Mouse (Mus musculus): ENCODE data around the gene Hbq1b. TPM values are rescaled to one million over a fixed set of nuclear protein-coding genes. Genes with fewer than 3 reads are reported as not detected.
"Not testable (repeated sequence)": the region's sequence is repeated elsewhere in the genome, so short reads cannot be mapped to it uniquely, and the experiment has no call there.

Hbq1b gene
- 1.2 and 1.4 TPM in 2 replicates for polyA plus RNA-seq (2015; fragmentation: Nextera tagmentation; extraction: Ambion mirVana)

- H3K9me3 ChIP-seq; H3K27me3 ChIP-seq; H3K4me1 ChIP-seq (replicated peaks); H3K27ac ChIP-seq; H3K36me3 ChIP-seq: not testable (repeated sequence)
- 0 out of 2 replicates have a peak within 1 kb of the TSS, but pooled peaks have one; percentile 52 for H3K9ac ChIP-seq (replicated peaks)
- peak within 1 kb of the TSS; percentile 52 for H3K4me2 ChIP-seq (replicated peaks)
- H3K4me3 ChIP-seq (replicated peaks): peak within 1 kb of the TSS; percentile 31; the same call in 1 of the 2 replicates
- peak; percentile 80 for ATAC-seq
- 22% methylated on average over 30 of the region's 33 CpGs for WGBS
Measured at GRCm38 (mm10) chr11:32286695-32287492, at the start of gene Hbq1b. Hbq1b (plus strand) TSS chr11:32286965.

- Histone ChIP-seq H3K27me3 (no peaks in the 10 kb centered on the region), H3K4me2 (replicated peaks) (no peak overlapping the region), H3K4me3 (replicated peaks) (no peak overlapping the region), H3K4me1 (replicated peaks) (peaks cover 23% of the 10 kb centered on the region), H3K9ac (replicated peaks) (no peak overlapping the region), H3K36me3 (peaks cover 54% of the 10 kb centered on the region), H3K27ac (no peak overlapping the region), H3K9me3 (no peaks in the 10 kb centered on the region)
- ATAC-seq: no peak
- WGBS: 96% methylated on average over 3 of the region's 3 CpGs
Measured at GRCm38 (mm10) chr11:32237411-32237795, 49.4 kb upstream of the Hbq1b start.

- Histone ChIP-seq H3K36me3 (peaks cover 45% of the 10 kb centered on the region), H3K27ac (no peak overlapping the region), H3K9ac (replicated peaks) (no peak overlapping the region; the same call in 1 of the 2 replicates), H3K4me3 (replicated peaks) (no peak overlapping the region), H3K27me3 (no peaks in the 10 kb centered on the region), H3K4me1 (replicated peaks) (peaks cover 23% of the 10 kb centered on the region), H3K9me3 (no peaks in the 10 kb centered on the region), H3K4me2 (replicated peaks) (no peak overlapping the region)
- peak; percentile 72 for ATAC-seq
- 73% methylated on average over 5 of the region's 5 CpGs for WGBS
Measured at GRCm38 (mm10) chr11:32238093-32238860, 48.5 kb upstream of the Hbq1b start.

GRCm38 (mm10) chr11:32241391-32241790 lies 45.4 kb upstream of the Hbq1b start:
- H3K9me3 ChIP-seq: no peaks in the 10 kb centered on the region
- H3K4me2 ChIP-seq (replicated peaks): no peak overlapping the region
- peaks cover 6% of the 10 kb centered on the region for H3K4me1 ChIP-seq (replicated peaks)
- H3K36me3 ChIP-seq: peaks cover 49% of the 10 kb centered on the region
- H3K4me3 ChIP-seq (replicated peaks): no peak overlapping the region
- H3K27me3 ChIP-seq: no peaks in the 10 kb centered on the region
- ATAC-seq: no peak
- H3K27ac ChIP-seq: no peak overlapping the region
- H3K9ac ChIP-seq (replicated peaks): no peak overlapping the region

- H3K9ac ChIP-seq (replicated peaks): no peak overlapping the region
- H3K4me3 ChIP-seq (replicated peaks): no peak overlapping the region
- H3K4me1 ChIP-seq (replicated peaks): no peaks in the 10 kb centered on the region
- no peak overlapping the region for H3K4me2 ChIP-seq (replicated peaks)
- no peak overlapping the region for H3K27ac ChIP-seq
- H3K36me3 ChIP-seq: peaks cover 57% of the 10 kb centered on the region
- 88% methylated on average over 3 of the region's 3 CpGs for WGBS
- no peaks in the 10 kb centered on the region for H3K27me3 ChIP-seq
- H3K9me3 ChIP-seq: no peaks in the 10 kb centered on the region
- ATAC-seq: no peak
Measured at GRCm38 (mm10) chr11:32242209-32242608, 44.6 kb upstream of the Hbq1b start.

GRCm38 (mm10) chr11:32243205-32243955 lies 43.4 kb upstream of the Hbq1b start:
- no peak for ATAC-seq
- H3K9me3 ChIP-seq: no peaks in the 10 kb centered on the region
- no peak overlapping the region for H3K4me2 ChIP-seq (replicated peaks)
- H3K4me1 ChIP-seq (replicated peaks): no peaks in the 10 kb centered on the region
- no peak overlapping the region for H3K9ac ChIP-seq (replicated peaks)
- no peak overlapping the region for H3K4me3 ChIP-seq (replicated peaks)
- H3K27ac ChIP-seq: no peak overlapping the region
- 81% methylated on average over 7 of the region's 7 CpGs for WGBS
- peaks cover 64% of the 10 kb centered on the region for H3K36me3 ChIP-seq
- no peaks in the 10 kb centered on the region for H3K27me3 ChIP-seq

- H3K9me3 ChIP-seq: no peaks in the 10 kb centered on the region
- H3K4me3 ChIP-seq (replicated peaks): no peak overlapping the region
- ATAC-seq: no peak
- no peak overlapping the region; the same call in 1 of the 2 replicates for H3K9ac ChIP-seq (replicated peaks)
- no peaks in the 10 kb centered on the region for H3K4me1 ChIP-seq (replicated peaks)
- H3K27ac ChIP-seq: no peak overlapping the region
- H3K36me3 ChIP-seq: peaks cover 64% of the 10 kb centered on the region
- 80% methylated on average over 3 of the region's 3 CpGs for WGBS
- H3K27me3 ChIP-seq: no peaks in the 10 kb centered on the region
- H3K4me2 ChIP-seq (replicated peaks): no peak overlapping the region
Measured at GRCm38 (mm10) chr11:32244064-32244463, 42.7 kb upstream of the Hbq1b start.

- WGBS: 97% methylated on average over 1 of the region's 1 CpGs
- Histone ChIP-seq H3K4me3 (replicated peaks) (no peak overlapping the region), H3K27me3 (no peaks in the 10 kb centered on the region), H3K4me1 (replicated peaks) (no peaks in the 10 kb centered on the region), H3K9ac (replicated peaks) (no peak overlapping the region; the same call in 1 of the 2 replicates), H3K36me3 (peaks cover 65% of the 10 kb centered on the region), H3K9me3 (no peaks in the 10 kb centered on the region), H3K4me2 (replicated peaks) (no peak overlapping the region), H3K27ac (no peak overlapping the region)
- no peak for ATAC-seq
Measured at GRCm38 (mm10) chr11:32244617-32245016, 42.1 kb upstream of the Hbq1b start.

- WGBS: 96% methylated on average over 6 of the region's 6 CpGs
- ATAC-seq: no peak
- Histone ChIP-seq H3K27me3 (no peaks in the 10 kb centered on the region), H3K4me2 (replicated peaks) (no peak overlapping the region), H3K27ac (no peak overlapping the region), H3K4me3 (replicated peaks) (no peak overlapping the region), H3K4me1 (replicated peaks) (no peaks in the 10 kb centered on the region), H3K9me3 (no peaks in the 10 kb centered on the region), H3K36me3 (peaks cover 65% of the 10 kb centered on the region), H3K9ac (replicated peaks) (no peak overlapping the region)
Measured at GRCm38 (mm10) chr11:32245614-32246013, 41.2 kb upstream of the Hbq1b start.

- no peak overlapping the region for H3K4me2 ChIP-seq (replicated peaks)
- peaks cover 63% of the 10 kb centered on the region for H3K36me3 ChIP-seq
- H3K27ac ChIP-seq: no peak overlapping the region
- no peak overlapping the region for H3K9ac ChIP-seq (replicated peaks)
- H3K27me3 ChIP-seq: no peaks in the 10 kb centered on the region
- no peaks in the 10 kb centered on the region for H3K4me1 ChIP-seq (replicated peaks)
- no peak overlapping the region for H3K4me3 ChIP-seq (replicated peaks)
- H3K9me3 ChIP-seq: no peaks in the 10 kb centered on the region
- ATAC-seq: no peak
Measured at GRCm38 (mm10) chr11:32247068-32247467, 39.7 kb upstream of the Hbq1b start.

- Histone ChIP-seq H3K4me1 (replicated peaks) (no peaks in the 10 kb centered on the region), H3K36me3 (peaks cover 75% of the 10 kb centered on the region), H3K27ac (no peak overlapping the region), H3K4me3 (replicated peaks) (no peak overlapping the region), H3K9ac (replicated peaks) (no peak overlapping the region), H3K4me2 (replicated peaks) (no peak overlapping the region), H3K9me3 (no peaks in the 10 kb centered on the region), H3K27me3 (no peaks in the 10 kb centered on the region)
- 90% methylated on average over 3 of the region's 3 CpGs for WGBS
- ATAC-seq: no peak
Measured at GRCm38 (mm10) chr11:32248350-32248749, 38.4 kb upstream of the Hbq1b start.
